ENCODE assay signal across 8 mouse cellular contexts in genomic region chr12:112720216-112720615, GRCm38 (mm10). TPM values are rescaled to one million over a fixed set of nuclear protein-coding genes. Genes with fewer than 3 reads are reported as not detected.
DNase-seq lines count a peak whose midpoint lies in the region; ATAC-seq and TF ChIP-seq lines count a peak whose summit lies in the region.

Gene Cep170b (plus strand): TSS chr12:112720455.

- 47% methylated on average over 6 of the region's 6 CpGs for WGBS in lung, embryonic 14.5 days
- 64% methylated on average over 6 of the region's 6 CpGs for WGBS in embryonic facial prominence, embryonic 15.5 days
- 71% methylated on average over 6 of the region's 6 CpGs for WGBS in hindbrain, postnatal 0 days
- 72% methylated on average over 6 of the region's 6 CpGs for WGBS in limb, embryonic 13.5 days

- TF ChIP-seq CTCF in lung, embryonic 14.5 days (IDR thresholded peaks at IDR 0.05; ENCODE audit: low read depth) = no peak
- no peak for TF ChIP-seq CTCF in hindbrain, postnatal 0 days (IDR thresholded peaks at IDR 0.05; ENCODE audit: low read depth)

- ATAC-seq in lung, embryonic 14.5 days (ENCODE audit: insufficient read depth) = no peak
- ATAC-seq in embryonic facial prominence, embryonic 15.5 days (ENCODE audit: insufficient number of reproducible peaks, low FRiP score, low TSS enrichment, low read depth) = no peak
- ATAC-seq in hindbrain, postnatal 0 days = no peak
- ATAC-seq in limb, embryonic 13.5 days (ENCODE audit: low FRiP score, low read depth) = no peak

- H3K36me3 ChIP-seq in lung, embryonic 14.5 days (ENCODE audit: insufficient read depth) = 0 out of 2 replicates have a peak, but pooled peaks cover 5% of the 10 kb centered on the region
- no peaks in the 10 kb centered on the region for H3K36me3 ChIP-seq in embryonic facial prominence, embryonic 15.5 days
- no peaks in the 10 kb centered on the region for H3K36me3 ChIP-seq in hindbrain, postnatal 0 days (ENCODE audit: insufficient read depth, low read length)
- H3K36me3 ChIP-seq in limb, embryonic 13.5 days = peaks cover 6% of the 10 kb centered on the region

- H3K27me3 ChIP-seq in lung, embryonic 14.5 days (ENCODE audit: insufficient read depth, low read length) = peaks cover 15% of the 10 kb centered on the region; the same call in 1 of the 2 replicates
- no peaks in the 10 kb centered on the region for H3K27me3 ChIP-seq in embryonic facial prominence, embryonic 15.5 days
- H3K27me3 ChIP-seq in hindbrain, postnatal 0 days (ENCODE audit: insufficient read depth, low read length) = no peaks in the 10 kb centered on the region
- H3K27me3 ChIP-seq in limb, embryonic 13.5 days = peaks cover 12% of the 10 kb centered on the region; the same call in 1 of the 2 replicates

- no peaks in the 10 kb centered on the region for H3K4me1 ChIP-seq in lung, embryonic 14.5 days (ENCODE audit: insufficient read depth)
- H3K4me1 ChIP-seq in embryonic facial prominence, embryonic 15.5 days = peaks cover 32% of the 10 kb centered on the region
- H3K4me1 ChIP-seq in hindbrain, postnatal 0 days (ENCODE audit: insufficient read depth, low read length) = peaks cover 3% of the 10 kb centered on the region; the same call in 1 of the 2 replicates
- H3K4me1 ChIP-seq in limb, embryonic 13.5 days = peaks cover 34% of the 10 kb centered on the region

- no peaks in the 10 kb centered on the region for H3K9me3 ChIP-seq in lung, embryonic 14.5 days (ENCODE audit: low read depth, low read length)
- H3K9me3 ChIP-seq in embryonic facial prominence, embryonic 15.5 days (replicated peaks) = no peaks in the 10 kb centered on the region
- no peaks in the 10 kb centered on the region for H3K9me3 ChIP-seq in hindbrain, postnatal 0 days (ENCODE audit: low read length)
- H3K9me3 ChIP-seq in limb, embryonic 13.5 days = no peaks in the 10 kb centered on the region

- H3K4me3 ChIP-seq in lung, embryonic 14.5 days (ENCODE audit: low read depth, low read length) = peak within 1 kb of the TSS; percentile 75
- peak within 1 kb of the TSS; percentile 85 for H3K4me3 ChIP-seq in embryonic facial prominence, embryonic 15.5 days (replicated peaks)
- H3K4me3 ChIP-seq in hindbrain, postnatal 0 days (ENCODE audit: low read length) = peak within 1 kb of the TSS; percentile 60
- H3K4me3 ChIP-seq in limb, embryonic 13.5 days = peak within 1 kb of the TSS; percentile 88

- DNase-seq in lung, embryonic 14.5 days = no peak
- no peak for DNase-seq in lung, postnatal 14 days
- no peak for DNase-seq in hindbrain, postnatal 0 days (ENCODE audit: low spot score)
- no peak for DNase-seq in ovary, postnatal 10 days (ENCODE audit: low spot score)
- no peak for DNase-seq in MN1 (ENCODE audit: low spot score)
- no peak for DNase-seq in right cerebral cortex, postnatal 10 days (ENCODE audit: low spot score in 2 of 2)

- H3K27ac ChIP-seq in lung, embryonic 14.5 days (ENCODE audit: low read depth) = peak within 1 kb of the TSS; percentile 90
- peak within 1 kb of the TSS; percentile 84 for H3K27ac ChIP-seq in embryonic facial prominence, embryonic 15.5 days (replicated peaks)
- H3K27ac ChIP-seq in hindbrain, postnatal 0 days = peak within 1 kb of the TSS; percentile 64; the same call in 1 of the 2 replicates
- H3K27ac ChIP-seq in limb, embryonic 13.5 days = peak within 1 kb of the TSS; percentile 75; the same call in 1 of the 2 replicates

- peak within 1 kb of the TSS; percentile 98 for H3K4me2 ChIP-seq in lung, embryonic 14.5 days
- H3K4me2 ChIP-seq in embryonic facial prominence, embryonic 15.5 days (replicated peaks) = peak within 1 kb of the TSS; percentile 81
- H3K4me2 ChIP-seq in hindbrain, postnatal 0 days (ENCODE audit: low read depth, low read length) = peak within 1 kb of the TSS; percentile 73
- H3K4me2 ChIP-seq in limb, embryonic 13.5 days (replicated peaks) = peak within 1 kb of the TSS; percentile 90

- H3K9ac ChIP-seq in lung, embryonic 14.5 days = peak within 1 kb of the TSS; percentile 40
- no peak within 1 kb of the TSS for H3K9ac ChIP-seq in embryonic facial prominence, embryonic 15.5 days
- peak within 1 kb of the TSS; percentile 81; the same call in 1 of the 2 replicates for H3K9ac ChIP-seq in hindbrain, postnatal 0 days (replicated peaks; ENCODE audit: low read length)
- H3K9ac ChIP-seq in limb, embryonic 13.5 days = peak within 1 kb of the TSS; percentile 88; the same call in 1 of the 2 replicates

RNA-seq across cellular contexts. Expression of gene Cep170b, which starts in this region (rescaled TPM):
- polyA plus RNA-seq in lung, embryonic 14.5 days (2014; fragmentation: Nextera tagmentation; extraction: Ambion mirVana) = 21.4 and 23.1 TPM in 2 replicates
- 25.0 and 28.4 TPM in 2 replicates for polyA plus RNA-seq in embryonic facial prominence, embryonic 15.5 days (2015; fragmentation: Nextera tagmentation; extraction: Ambion mirVana)
- 118 and 123 TPM in 2 replicates for total RNA-seq in hindbrain, postnatal 0 days (2014; rRNA removed)
- 34.0 and 39.0 TPM in 2 replicates for polyA plus RNA-seq in hindbrain, postnatal 0 days (2015; fragmentation: Nextera tagmentation; extraction: Ambion mirVana)
- polyA plus RNA-seq in limb, embryonic 13.5 days (2015; fragmentation: Nextera tagmentation; extraction: Ambion mirVana) = 14.7 and 16.6 TPM in 2 replicates
